Mouse (Mus musculus): ENCODE data around the gene Kcnn1.

Gene Kcnn1

GRCm38 (mm10) chr8:70816679-70817078, 46.4 kb downstream of the Kcnn1 start:
- in situ Hi-C loops (cut with MboI, MseI): no loop called here

- in situ Hi-C loops (cut with MboI, MseI): no loop called here
These were observed 50.2 kb downstream of the Kcnn1 start for GRCm38 (mm10) chr8:70812885-70813284.

GRCm38 (mm10) chr8:70812055-70812454, 51.0 kb downstream of the Kcnn1 start:
- in situ Hi-C loops (cut with MboI, MseI): no loop called here

- in situ Hi-C loops (cut with MboI, MseI): no loop called here
These were observed 51.9 kb downstream of the Kcnn1 start for GRCm38 (mm10) chr8:70810962-70811680.

- in situ Hi-C loops (cut with MboI, MseI): no loop called here
These were observed 53.9 kb downstream of the Kcnn1 start for GRCm38 (mm10) chr8:70808955-70809701.

GRCm38 (mm10) chr8:70808239-70808638, 54.8 kb downstream of the Kcnn1 start, which contains the start of gene Il12rb1:
Gene Il12rb1 (plus strand): TSS chr8:70808449.
- in situ Hi-C loops (cut with MboI, MseI): no loop called here

- in situ Hi-C loops (cut with MboI, MseI): no loop called here
These were observed 55.8 kb downstream of the Kcnn1 start for GRCm38 (mm10) chr8:70807304-70807703.

- in situ Hi-C loops (cut with MboI, MseI): no loop called here
These were observed 56.5 kb downstream of the Kcnn1 start for GRCm38 (mm10) chr8:70806541-70806940.

GRCm38 (mm10) chr8:70804481-70805206, 58.4 kb downstream of the Kcnn1 start, which contains the start of gene Mast3:
Gene Mast3 (minus strand): TSS chr8:70805054.
- in situ Hi-C loops (cut with MboI, MseI): no loop called here

GRCm38 (mm10) chr8:70803761-70804480, 59.1 kb downstream of the Kcnn1 start:
- in situ Hi-C loops (cut with MboI, MseI): no loop called here

- in situ Hi-C loops (cut with MboI, MseI): no loop called here
These were observed 60.1 kb downstream of the Kcnn1 start for GRCm38 (mm10) chr8:70802786-70803510.

- in situ Hi-C loops (cut with MboI, MseI): no loop called here
These were observed 61.2 kb downstream of the Kcnn1 start for GRCm38 (mm10) chr8:70801830-70802229.

GRCm38 (mm10) chr8:70801156-70801555, 61.9 kb downstream of the Kcnn1 start:
- in situ Hi-C loops (cut with MboI, MseI): no loop called here

GRCm38 (mm10) chr8:70800648-70801047, 62.4 kb downstream of the Kcnn1 start:
- in situ Hi-C loops (cut with MboI, MseI): no loop called here

GRCm38 (mm10) chr8:70798281-70798680, 64.8 kb downstream of the Kcnn1 start:
- in situ Hi-C loops (cut with MboI, MseI): no loop called here

- in situ Hi-C loops (cut with MboI, MseI): no loop called here
These were observed 65.7 kb downstream of the Kcnn1 start for GRCm38 (mm10) chr8:70797081-70798070.

GRCm38 (mm10) chr8:70796403-70797080, 66.5 kb downstream of the Kcnn1 start:
- in situ Hi-C loops (cut with MboI, MseI): no loop called here

- in situ Hi-C loops (cut with MboI, MseI): no loop called here
These were observed 67.7 kb downstream of the Kcnn1 start for GRCm38 (mm10) chr8:70795370-70795769.

GRCm38 (mm10) chr8:70794215-70794614, 68.8 kb downstream of the Kcnn1 start:
- in situ Hi-C loops (cut with MboI, MseI): no loop called here
